Mouse (Mus musculus) myocyte (in vitro differentiated cells): ENCODE measurements at regions not wholly inside any gene's neighbourhood (a gene's known extent, or its start where the extent isn't known, plus 50 kb on each side); places are given as distances from the start of the nearest gene placed in this dataset.

ENCODE experiments used
- H3K27me3 ChIP-seq: one replicate; pipeline ENCODE4 v1.6.1; 2011; ENCODE audit not compliant: control insufficient read depth, insufficient read depth, insufficient read length
- H3K36me3 ChIP-seq: one replicate; pipeline ENCODE4 v1.6.1; 2011; ENCODE audit not compliant: control insufficient read depth, insufficient read depth
- H3K4me2 ChIP-seq: one replicate; pipeline ENCODE4 v1.6.1; 2011; ENCODE audit warnings: low read depth, control low read depth
- H3K4me3 ChIP-seq: one replicate; pipeline ENCODE4 v1.5.1; 2011; ENCODE audit warnings: mild to moderate bottlenecking, control low read depth, moderate library complexity
- H3K79me2 ChIP-seq: one replicate; pipeline ENCODE4 v1.6.1; 2011; ENCODE audit not compliant: control insufficient read depth, insufficient read depth
- H3ac ChIP-seq: one replicate; pipeline ENCODE4 v1.6.1; 2011; ENCODE audit not compliant: control insufficient read depth, insufficient read length
- CEBPB ChIP-seq: IDR thresholded peaks from 2 replicates; pipeline ENCODE4 v1.6.1; 2011; ENCODE audit warnings: mild to moderate bottlenecking, moderate library complexity; ENCODE audit not compliant: poor library complexity, insufficient read depth, severe bottlenecking
- E2F4 ChIP-seq: IDR thresholded peaks from one replicate; pipeline ENCODE4 v1.6.1; 2011; ENCODE audit warnings: mild to moderate bottlenecking, control low read depth, moderate library complexity; ENCODE audit not compliant: insufficient read depth
- MAX ChIP-seq: IDR thresholded peaks from one replicate; pipeline ENCODE4 v1.6.1; 2011; ENCODE audit warnings: low read depth, mild to moderate bottlenecking, control low read depth
- MYOD1 ChIP-seq, 3 experiments: IDR thresholded peaks; one replicate each; pipeline ENCODE4 v1.6.1; 2011; ENCODE audit warnings: control low read depth in 2 of 3, low read depth in 2 of 3, mild to moderate bottlenecking in 2 of 3, moderate library complexity in 1 of 3; ENCODE audit not compliant: insufficient read length in 2 of 3, control insufficient read depth in 1 of 3
- MYOG ChIP-seq, 3 experiments: IDR thresholded peaks; one replicate each; pipeline ENCODE4 v1.6.1; 2011; ENCODE audit warnings: control low read depth in 2 of 3, low read depth in 2 of 3, mild to moderate bottlenecking in 2 of 3; ENCODE audit not compliant: insufficient read length in 2 of 3, control insufficient read depth in 1 of 3, insufficient read depth in 1 of 3
- POLR2A ChIP-seq: IDR thresholded peaks from one replicate; pipeline ENCODE4 v1.6.1; 2011; ENCODE audit warnings: low read depth, mild to moderate bottlenecking, control low read depth, moderate library complexity; ENCODE audit not compliant: insufficient read length
- POLR2AphosphoS2 ChIP-seq: IDR thresholded peaks from one replicate; pipeline ENCODE4 v1.6.1; 2011; ENCODE audit warnings: low read depth, control low read depth; ENCODE audit not compliant: insufficient read length
- REST ChIP-seq: IDR thresholded peaks from one replicate; pipeline ENCODE4 v1.6.1; 2011; ENCODE audit warnings: mild to moderate bottlenecking, control low read depth, moderate library complexity; ENCODE audit not compliant: insufficient read depth, insufficient read length
- SRF ChIP-seq: IDR thresholded peaks from one replicate; pipeline ENCODE4 v1.6.1; 2011; ENCODE audit warnings: low read depth; ENCODE audit not compliant: control insufficient read depth, insufficient read length
- TCF12 ChIP-seq: IDR thresholded peaks from one replicate; pipeline ENCODE4 v1.6.1; 2011; ENCODE audit warnings: mild to moderate bottlenecking, control low read depth; ENCODE audit not compliant: poor library complexity, insufficient read depth, severe bottlenecking
- TCF3 ChIP-seq: IDR thresholded peaks from one replicate; pipeline ENCODE4 v1.6.1; 2011; ENCODE audit warnings: low read depth, control low read depth; ENCODE audit not compliant: insufficient read length
- USF1 ChIP-seq: IDR thresholded peaks from one replicate; pipeline ENCODE4 v1.6.1; 2011; ENCODE audit warnings: low read depth, mild to moderate bottlenecking, control low read depth, moderate library complexity

DNA sequence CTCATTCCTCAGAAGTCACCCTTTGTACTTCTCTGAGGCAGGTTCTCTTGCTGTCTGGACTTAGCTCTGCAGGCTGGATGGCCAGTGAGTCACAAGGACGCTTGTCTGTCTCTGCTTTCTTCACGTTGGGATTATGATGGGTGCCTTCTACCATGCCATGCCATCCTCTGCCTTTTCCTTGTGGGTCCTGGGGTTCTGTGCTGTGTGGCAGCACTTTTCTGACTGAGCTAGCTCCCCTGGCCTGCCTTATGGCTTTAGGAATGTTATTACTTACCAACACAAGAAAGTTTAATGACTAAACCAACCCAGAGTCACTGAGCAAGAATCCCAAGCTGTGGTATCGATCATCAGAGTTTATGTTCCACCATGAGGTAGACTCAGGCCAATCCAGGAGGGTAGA is 280.7 kb downstream of the Gm49356 start:
- Histone ChIP-seq H3K79me2 (no peaks in the 10 kb centered on the region), H3K27me3 (no peaks in the 10 kb centered on the region), H3ac (no peak overlapping the region), H3K4me3 (no peak overlapping the region), H3K4me2 (no peak overlapping the region), H3K36me3 (no peaks in the 10 kb centered on the region)
- TF ChIP-seq USF1 (no peak), CEBPB (no peak), TCF12 (no peak), POLR2A (no peak), MYOD1 (IDR thresholded peaks at IDR 0.05; ENCODE audit: control insufficient read depth in 1 of 3, insufficient read length in 2 of 3, low read depth in 2 of 3) (no peak), REST (no peak), MAX (no peak), TCF3 (no peak), SRF (no peak), E2F4 (no peak), MYOG (IDR thresholded peaks at IDR 0.05; ENCODE audit: control insufficient read depth in 1 of 3, insufficient read depth in 1 of 3, insufficient read length in 2 of 3, low read depth in 2 of 3) (no peak), POLR2AphosphoS2 (no peak)

- Histone ChIP-seq H3K36me3 (no peaks in the 10 kb centered on the region), H3ac (no peak overlapping the region), H3K79me2 (no peaks in the 10 kb centered on the region), H3K27me3 (no peaks in the 10 kb centered on the region), H3K4me2 (no peak overlapping the region), H3K4me3 (no peak overlapping the region)
- no peak for TF ChIP-seq USF1
- no peak for TF ChIP-seq SRF
- no peak for TF ChIP-seq TCF3
- no peak for TF ChIP-seq POLR2A
- no peak for TF ChIP-seq REST
- no peak for TF ChIP-seq TCF12
- no peak for TF ChIP-seq MYOG (IDR thresholded peaks at IDR 0.05; ENCODE audit: control insufficient read depth in 1 of 3, insufficient read depth in 1 of 3, insufficient read length in 2 of 3, low read depth in 2 of 3)
These were observed 282.0 kb downstream of the Gm49356 start for GRCm38 (mm10) chr15:59171120-59171519.

DNA sequence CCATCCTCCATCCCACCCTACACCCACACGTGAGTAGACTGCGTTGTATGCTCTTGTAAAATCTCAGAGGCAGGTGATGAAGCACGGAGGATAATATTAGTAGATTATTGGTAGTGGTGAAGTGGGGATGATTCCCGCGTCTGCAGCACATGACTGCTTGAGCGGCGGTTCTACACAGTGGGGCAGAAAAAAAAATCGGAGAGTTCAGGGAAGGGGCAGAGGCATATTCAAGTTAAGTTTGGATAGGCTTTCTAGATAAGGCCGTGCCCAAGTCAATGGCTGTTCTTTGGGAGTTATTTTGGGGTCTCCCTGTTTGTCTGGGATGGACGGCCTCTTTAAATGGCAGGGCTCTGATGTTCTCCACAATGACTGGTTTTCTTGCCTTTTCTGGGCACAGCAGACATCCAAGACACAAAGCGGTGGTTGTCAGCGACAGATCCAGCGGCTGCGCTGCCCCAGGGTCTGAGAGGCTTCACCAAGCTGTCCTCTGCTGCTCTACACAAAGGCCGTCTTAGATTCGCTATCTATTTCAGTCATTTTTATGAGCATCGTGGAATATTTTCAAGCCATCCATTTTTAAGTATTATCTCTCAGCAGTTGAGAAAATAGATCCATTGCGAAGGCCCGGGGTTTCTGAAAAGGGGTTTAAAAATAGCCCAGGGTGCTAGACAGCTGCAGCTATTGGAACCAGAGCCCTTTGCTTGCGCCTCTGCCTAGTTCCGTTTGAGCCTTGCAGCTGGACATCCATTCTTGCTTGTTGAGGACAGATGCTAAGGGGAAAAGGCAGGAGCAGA is 284.6 kb downstream of the Gm49356 start:
- H3ac ChIP-seq, result no peak overlapping the region
- H3K36me3 ChIP-seq, result no peaks in the 10 kb centered on the region
- no peaks in the 10 kb centered on the region for H3K27me3 ChIP-seq
- H3K79me2 ChIP-seq, result no peaks in the 10 kb centered on the region
- TF ChIP-seq TCF12, result peak; percentile 70
- no peak for TF ChIP-seq REST
- peak; percentile 36 to 98 (median 83) for TF ChIP-seq MYOG (IDR thresholded peaks at IDR 0.05; ENCODE audit: control insufficient read depth in 1 of 3, insufficient read depth in 1 of 3, insufficient read length in 2 of 3, low read depth in 2 of 3)
- no peak for TF ChIP-seq POLR2AphosphoS2
- peak; percentile 69 to 83 (median 79) for TF ChIP-seq MYOD1 (IDR thresholded peaks at IDR 0.05; ENCODE audit: control insufficient read depth in 1 of 3, insufficient read length in 2 of 3, low read depth in 2 of 3)
- no peak for TF ChIP-seq MAX
- H3K4me2 ChIP-seq, result peak overlapping the region; percentile 40
- H3K4me3 ChIP-seq, result no peak overlapping the region

DNA sequence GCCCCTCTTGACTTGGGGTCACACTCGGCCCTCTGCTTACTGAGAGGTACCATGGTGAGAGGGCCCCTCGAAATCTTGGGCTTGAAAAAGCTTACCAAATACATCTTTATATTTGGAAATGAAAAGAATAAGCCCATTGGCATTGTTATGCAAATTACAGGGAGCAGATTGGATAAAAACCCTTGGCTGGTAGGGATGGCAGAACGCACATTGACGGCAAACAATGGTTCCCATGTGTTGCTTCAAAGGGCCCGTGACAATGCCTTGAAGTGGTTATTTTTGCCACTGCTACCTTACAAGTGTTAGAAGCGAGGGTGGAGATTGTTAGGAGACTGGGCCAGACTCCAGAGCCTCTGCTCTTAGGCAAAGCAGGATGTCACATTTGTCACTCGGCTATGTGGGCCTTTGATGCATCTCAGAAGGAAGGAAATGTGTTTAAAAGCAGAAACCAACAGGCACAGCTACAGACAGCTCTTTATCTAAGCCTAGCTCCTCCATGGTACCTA is 285.2 kb downstream of the Gm49356 start:
- TF ChIP-seq MYOG (IDR thresholded peaks at IDR 0.05; ENCODE audit: control insufficient read depth in 1 of 3, insufficient read depth in 1 of 3, insufficient read length in 2 of 3, low read depth in 2 of 3) (no peak), USF1 (no peak), TCF3 (no peak)
- no peak overlapping the region for H3ac ChIP-seq
- H3K4me3 ChIP-seq, result no peak overlapping the region
- no peaks in the 10 kb centered on the region for H3K36me3 ChIP-seq
- peak overlapping the region; percentile 28 for H3K4me2 ChIP-seq
- no peaks in the 10 kb centered on the region for H3K27me3 ChIP-seq
- no peaks in the 10 kb centered on the region for H3K79me2 ChIP-seq

- H3K4me2 ChIP-seq, result no peak overlapping the region
- H3ac ChIP-seq, result no peak overlapping the region
- no peaks in the 10 kb centered on the region for H3K79me2 ChIP-seq
- H3K27me3 ChIP-seq, result no peaks in the 10 kb centered on the region
- no peaks in the 10 kb centered on the region for H3K36me3 ChIP-seq
- TF ChIP-seq MYOD1 (IDR thresholded peaks at IDR 0.05; ENCODE audit: control insufficient read depth in 1 of 3, insufficient read length in 2 of 3, low read depth in 2 of 3), result no peak
- no peak for TF ChIP-seq SRF
- no peak for TF ChIP-seq POLR2AphosphoS2
- TF ChIP-seq E2F4, result no peak
- TF ChIP-seq TCF3, result no peak
- no peak for TF ChIP-seq POLR2A
- TF ChIP-seq REST, result no peak
- no peak for TF ChIP-seq TCF12
- no peak for TF ChIP-seq MAX
- no peak for TF ChIP-seq USF1
- TF ChIP-seq MYOG (IDR thresholded peaks at IDR 0.05; ENCODE audit: control insufficient read depth in 1 of 3, insufficient read depth in 1 of 3, insufficient read length in 2 of 3, low read depth in 2 of 3), result no peak
- TF ChIP-seq CEBPB, result no peak
- H3K4me3 ChIP-seq, result no peak overlapping the region
These were observed 285.9 kb downstream of the Gm49356 start for GRCm38 (mm10) chr15:59174893-59175531.
